Mouse (Mus musculus) natural killer cell, adult 2 months (primary cell): ENCODE results near the gene Pigx.
A peak's percentile ranks its signal among the peaks of the same experiment; 100 is the strongest.
"Not testable (repeated sequence)": the region's sequence is repeated elsewhere in the genome, so short reads cannot be mapped to it uniquely, and the experiment has no call there.

Source experiments
- DNase-seq, 2 experiments: peaks; one replicate each; pipeline ENCODE4 v3.0.0; 2022; ENCODE audit warnings: low spot score in 2 of 2

Pigx gene

DNA sequence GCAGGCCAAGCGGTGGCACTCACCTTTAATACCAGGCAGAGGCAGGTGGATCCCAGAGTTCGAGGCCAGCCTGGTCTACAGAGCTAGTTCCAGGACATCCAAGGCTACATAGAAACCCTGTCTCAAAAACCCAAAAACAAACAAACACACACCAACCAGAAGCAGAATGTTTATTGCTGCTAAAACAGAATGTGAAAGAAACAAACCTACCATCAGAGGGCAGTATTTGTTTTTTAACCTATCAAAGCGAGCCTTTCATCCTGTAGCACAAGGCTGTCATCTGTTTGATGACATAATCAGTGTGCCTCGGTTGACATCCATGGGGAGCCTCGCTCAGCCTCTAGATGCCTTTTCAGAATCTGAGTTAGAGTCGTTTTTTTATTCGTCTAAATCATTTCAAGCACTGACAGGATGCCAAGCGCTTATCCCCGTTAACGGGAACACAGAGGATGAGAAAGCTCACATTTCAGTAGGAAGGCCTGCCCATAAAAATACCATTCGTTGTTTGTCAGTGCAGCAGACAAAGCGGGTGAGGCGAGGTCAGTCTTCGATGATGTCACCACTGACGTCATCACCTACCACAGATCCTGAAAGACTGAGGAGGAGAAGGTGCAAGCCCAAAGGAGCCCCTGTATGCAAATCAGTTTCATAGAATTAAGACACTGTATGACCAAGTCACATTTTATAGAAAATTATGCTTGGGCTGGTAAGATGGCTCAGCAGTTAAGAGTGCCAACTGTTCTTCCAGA is 11.6 kb upstream of the Pigx start:
- DNase-seq = peak in 1 of 2 experiments; percentile 31

DNA sequence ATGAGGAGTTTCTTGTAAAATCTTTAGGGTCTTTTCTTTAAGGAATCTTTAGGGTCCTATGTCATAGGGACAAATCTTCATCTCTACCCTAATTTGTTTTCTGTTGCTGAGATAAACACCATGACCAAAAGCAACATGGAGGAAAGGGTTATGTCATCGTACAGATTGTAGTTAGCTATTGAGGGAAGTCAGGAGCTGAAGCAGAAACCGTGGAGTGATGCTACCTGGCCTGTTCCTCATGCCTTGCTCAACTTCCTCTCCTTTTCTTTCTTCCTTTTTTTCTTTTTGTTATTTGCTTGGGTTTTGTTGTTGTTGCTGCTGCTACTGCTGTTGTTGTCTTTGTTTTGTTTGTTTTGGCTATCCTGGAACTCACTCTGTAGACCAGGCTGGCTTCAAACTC is 9.0 kb upstream of the Pigx start:
- no peak for DNase-seq

DNA sequence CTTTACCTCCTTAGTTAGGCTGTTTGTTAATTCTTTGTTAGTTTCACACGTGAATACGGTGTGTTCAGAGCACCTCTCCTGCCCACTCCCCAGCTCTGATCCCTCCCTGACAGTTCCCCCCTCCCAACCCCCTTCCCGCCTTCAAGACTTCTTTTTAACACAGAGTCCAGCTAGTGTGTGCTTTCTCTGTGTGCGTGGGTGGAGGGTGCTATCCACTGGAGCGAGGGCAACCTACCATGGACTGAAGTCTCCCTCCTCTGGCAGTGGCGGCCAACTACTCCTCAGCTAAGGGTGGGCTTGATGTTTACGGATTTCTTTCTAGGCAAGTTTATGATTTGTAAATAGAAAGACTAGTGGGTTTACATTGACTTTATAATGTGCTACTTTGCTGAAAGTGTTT is 8.6 kb upstream of the Pigx start:
- DNase-seq = peak; percentile 57 to 59

DNA sequence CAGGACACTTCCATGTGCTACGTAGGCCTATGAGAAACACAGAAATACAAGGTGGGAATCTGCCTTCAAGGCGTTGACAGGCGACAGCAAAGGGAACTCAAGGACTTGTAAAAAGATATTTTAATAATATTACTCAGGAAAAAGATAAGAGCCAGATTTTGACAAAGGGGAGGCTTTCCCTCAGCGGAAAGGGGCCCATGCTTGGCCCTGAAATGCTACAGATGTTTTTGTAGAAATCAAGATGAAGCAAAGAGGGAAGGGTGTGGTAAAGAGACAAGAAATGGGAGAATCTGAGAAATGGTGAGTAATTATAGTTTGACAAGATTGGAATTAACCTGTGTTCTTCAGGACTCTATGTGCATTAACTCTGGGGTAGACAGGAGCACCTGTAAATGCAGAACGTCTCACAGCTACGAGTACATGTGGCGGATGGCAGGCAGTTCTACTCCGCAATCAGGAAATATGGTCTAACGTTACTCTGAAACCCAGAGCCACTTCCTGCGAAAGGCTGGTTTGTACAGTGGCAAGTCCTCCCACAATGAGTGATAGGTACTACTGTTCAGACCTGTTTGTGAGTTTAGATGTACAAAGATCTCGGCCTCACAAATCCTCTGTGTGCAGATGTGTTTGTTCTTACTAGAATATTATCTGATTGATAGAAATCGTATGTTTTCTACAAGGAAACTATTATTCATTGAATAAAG is 8.0 kb upstream of the Pigx start:
- DNase-seq = peak; percentile 56 to 74

DNA sequence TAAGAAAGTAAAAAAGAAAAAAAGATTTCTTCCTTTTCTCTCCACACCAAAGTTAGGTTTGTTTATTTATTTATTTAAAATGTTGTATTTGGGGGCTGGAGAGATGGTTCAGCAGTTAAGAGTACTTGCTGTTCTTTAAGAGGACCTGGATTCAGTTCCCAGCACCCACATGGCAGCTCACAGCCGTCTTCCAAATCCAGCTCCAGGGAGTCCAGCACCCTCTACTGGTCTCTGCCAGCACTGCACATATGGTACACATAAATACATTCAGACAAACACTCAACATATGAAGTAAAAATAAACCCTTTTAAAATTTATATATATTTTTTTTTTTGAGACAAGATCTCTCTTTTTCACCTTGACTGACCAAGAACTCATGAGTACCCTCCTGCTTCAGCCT is 6.2 kb upstream of the Pigx start:
- peak in 1 of 2 experiments; percentile 16 for DNase-seq

DNA sequence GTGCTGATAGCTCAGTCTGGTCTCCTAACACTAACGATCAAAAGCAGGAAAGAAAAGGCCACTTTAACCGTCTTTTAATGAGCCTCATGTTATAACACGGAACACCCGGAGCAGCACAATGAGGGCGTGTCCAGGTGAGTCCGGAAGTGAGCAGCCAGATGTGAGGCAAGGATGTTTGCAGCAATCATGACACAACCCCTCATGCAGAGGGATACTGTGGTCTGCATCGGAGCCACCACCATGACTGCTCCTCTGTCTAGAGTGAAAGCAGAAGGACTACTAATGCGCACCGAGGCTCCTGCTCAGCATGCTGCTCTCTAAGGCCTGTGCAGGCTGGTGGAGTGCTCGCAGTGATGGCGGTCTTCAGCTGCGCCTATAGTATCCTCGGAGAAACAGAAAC is 2.8 kb upstream of the Pigx start:
- no peak for DNase-seq

DNA sequence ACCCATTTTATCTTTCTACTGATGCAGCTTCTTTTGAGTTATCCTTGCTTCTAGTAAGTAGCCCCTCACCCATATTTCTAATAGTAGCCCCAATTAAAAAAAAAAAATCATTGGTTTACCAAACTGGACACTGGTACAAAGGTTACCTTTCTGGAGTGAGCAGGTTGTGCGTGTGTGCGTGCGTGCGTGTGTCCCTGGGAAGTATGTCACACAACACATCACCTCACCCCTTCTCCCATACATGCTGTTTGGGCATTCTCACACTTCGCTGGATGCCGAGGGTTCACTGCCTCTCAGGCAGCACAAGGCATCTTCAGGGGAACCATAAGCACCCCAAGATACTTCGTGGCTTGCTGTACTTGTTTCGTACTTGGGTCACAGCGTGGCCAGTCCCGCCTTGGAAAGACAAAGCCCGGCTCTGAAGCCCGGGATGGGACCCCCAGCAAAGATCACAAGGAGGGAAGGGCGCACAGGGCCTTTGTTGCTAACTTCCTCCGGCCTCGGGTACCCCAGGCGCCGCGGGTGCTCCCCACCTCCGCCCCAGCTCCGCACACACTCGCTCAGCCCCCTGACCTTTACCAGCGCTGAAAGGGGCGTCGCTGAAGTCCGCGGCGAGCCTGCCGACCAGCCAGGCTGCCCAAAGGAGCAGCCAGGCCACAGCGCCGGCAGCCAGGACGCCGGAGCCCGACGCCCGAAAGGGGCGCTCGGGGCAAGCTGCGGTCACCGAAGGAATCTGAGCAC is 473 bp downstream of the Pigx start:
- no peak for DNase-seq

DNA sequence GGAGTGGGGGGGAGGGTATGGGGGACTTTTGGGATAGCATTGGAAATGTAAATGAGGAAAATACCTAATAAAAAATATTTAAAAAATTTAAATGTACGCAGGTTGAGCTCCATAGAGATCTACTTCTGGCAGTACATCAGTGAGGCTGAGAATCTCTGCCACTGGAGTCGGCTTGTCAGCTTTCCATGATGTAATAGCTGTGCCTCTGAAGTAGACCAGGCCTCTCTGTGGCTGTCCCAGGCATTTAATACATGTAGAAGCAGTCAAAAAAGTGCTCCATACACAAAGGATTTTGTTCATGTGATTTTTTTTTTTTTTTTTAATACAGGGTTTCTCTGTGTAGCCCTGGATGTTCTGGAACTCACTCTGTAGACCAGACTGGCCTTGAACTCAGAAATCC is 1.8 kb downstream of the Pigx start:
- not testable (repeated sequence) for DNase-seq

DNA sequence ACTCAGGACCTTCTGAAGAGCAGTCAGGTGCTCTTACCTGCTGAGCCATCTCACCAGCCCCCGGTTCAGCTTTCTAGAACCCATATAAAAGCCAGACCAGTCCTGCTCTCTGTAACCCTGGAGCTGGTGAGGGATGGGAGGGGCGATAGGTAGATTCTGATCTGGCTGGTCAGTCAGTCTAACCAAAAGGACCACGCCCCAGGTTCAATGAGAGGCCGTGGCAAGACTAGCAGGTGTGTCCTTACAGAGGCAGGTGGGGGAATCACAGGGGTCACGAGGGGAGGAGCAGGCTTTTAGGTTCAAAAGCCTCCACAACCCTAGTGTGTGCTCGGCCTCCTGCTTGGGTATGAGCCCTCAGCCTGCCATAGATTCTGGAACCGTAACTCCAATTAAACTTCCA is 8.1 kb downstream of the Pigx start:
- no peak for DNase-seq

DNA sequence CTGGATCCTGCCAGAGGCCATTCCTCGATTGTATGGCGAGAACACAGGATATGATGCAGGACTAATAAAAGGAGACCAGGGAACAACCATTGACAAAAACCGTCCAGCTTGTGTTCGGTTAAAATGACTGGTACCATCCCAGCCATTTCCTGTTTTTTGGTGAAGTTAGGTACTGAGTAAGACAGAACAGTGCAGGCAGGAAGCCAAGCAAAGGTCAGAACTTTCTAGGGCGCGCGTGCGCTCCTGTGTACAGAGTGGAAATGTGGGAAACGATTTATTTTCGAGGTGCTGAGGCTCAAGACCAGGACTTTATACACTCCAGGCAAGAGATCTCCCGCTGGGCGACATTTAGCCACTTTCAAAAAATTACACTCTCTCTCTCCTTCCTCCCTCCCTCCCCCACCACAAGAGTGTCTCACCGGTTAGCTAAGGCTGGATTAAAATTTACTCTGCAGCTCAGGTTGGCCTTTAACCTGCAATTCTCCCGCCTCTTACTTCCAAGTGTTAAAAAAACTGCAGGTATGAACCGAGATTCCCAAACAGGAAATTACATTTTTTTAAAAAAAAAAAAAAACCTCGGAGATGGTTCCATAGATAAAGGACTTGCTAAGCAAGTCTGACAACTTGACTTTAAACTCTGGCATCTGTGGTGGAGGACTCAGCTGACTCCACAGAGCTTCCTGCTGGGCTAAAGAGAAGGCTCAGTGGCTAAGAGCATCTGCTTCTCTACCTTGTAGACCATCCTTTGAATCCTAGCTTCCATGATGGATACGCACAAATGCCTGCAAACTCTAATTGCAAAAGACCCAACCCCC is 11.7 kb downstream of the Pigx start:
- DNase-seq = peak; percentile 40 to 41

DNA sequence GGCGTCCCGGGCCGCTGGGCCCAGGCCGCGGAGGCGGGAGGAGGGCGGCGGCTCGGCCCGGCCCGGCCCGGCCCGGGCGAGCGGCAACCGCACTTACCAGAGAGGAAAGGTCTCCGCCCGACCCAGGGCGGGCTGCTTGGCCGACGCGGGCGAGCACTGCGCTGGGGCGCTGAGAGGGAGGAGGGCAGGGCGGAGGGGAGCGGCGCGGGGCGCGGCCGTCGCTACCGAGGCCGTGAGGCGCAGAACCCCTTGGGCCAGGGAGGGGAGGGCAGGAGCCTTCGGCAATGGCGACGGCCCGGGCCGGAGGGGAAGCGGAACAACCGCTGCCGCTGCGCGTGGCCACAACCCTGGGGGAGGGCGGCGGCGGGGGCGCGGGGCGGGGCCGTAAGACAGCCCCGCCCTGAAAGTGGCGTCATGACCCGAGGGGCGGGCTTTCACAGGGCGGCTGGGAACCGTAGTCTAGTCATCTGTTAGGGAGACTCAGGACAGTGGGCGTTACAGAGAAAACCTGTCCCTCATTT is 20.5 kb downstream of the Pigx start, which contains the start of gene Pak2:
Pak2 (minus strand) TSS at position 352 of the 521 bp plus-strand sequence.
- DNase-seq = peak; percentile 86 to 89

DNA sequence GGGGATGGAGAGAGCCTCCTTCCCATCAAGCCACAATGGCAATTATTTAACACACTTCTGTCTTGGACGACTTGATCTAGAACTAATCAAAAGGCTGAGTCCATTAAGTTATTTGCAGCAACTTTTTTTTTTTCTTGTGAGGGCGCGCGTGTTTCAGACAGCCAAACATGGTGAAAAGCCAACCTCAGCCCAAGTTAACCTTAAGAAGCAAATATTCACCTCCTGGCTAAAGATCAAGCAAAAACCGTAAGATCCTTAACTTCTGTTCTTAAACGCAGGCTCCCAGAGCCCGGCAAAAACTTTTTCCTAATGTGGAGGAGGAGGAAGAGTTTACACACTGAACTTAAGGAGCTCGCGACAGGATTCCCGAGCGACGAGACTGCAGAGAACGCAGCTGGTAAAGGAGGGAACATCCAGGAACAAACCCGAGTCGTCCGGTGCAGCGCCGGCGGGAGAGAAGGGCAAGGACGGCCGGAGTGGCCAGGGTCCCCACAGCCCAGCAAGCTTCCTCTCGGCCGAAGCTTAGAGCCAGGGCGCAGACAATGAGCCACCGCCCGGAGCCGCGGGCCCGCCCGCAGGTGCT is 21.0 kb downstream of the Pigx start:
- DNase-seq = peak in 1 of 2 experiments; percentile 14

DNA sequence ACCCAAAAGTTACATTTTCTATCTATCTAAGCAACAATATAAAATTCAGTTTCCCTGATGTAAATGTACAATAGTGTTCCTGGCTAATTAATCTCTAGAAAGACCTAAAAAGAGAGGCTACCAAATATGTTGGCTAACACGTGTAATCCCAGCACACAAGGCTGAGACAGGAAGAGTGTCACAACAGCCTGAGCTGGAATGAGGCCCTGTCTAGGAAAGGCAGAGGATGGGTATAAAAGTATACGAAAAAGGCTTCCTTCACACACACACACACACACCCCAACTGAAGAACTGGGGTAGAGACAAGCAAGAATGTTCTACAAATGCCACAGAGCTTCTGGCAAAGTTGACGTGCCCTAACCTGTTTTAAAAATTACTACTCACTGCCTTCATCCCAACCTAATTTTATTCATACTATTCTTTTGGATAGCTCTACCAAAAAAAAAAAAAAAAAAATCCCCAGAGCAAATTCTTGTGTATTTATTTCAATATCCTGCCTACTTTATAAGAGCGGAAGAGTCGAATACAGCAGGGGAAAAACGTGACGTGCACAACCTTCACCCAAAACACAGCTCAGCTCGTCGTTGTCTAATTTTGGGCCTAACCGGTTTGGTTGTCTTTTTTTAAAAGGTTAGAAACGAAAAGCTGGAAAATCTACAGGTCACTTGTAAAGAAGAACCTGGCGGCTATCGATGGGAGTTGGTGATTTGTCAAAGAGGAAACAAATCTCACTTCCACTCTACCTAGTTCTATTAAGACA is 21.7 kb downstream of the Pigx start:
- DNase-seq = no peak

DNA sequence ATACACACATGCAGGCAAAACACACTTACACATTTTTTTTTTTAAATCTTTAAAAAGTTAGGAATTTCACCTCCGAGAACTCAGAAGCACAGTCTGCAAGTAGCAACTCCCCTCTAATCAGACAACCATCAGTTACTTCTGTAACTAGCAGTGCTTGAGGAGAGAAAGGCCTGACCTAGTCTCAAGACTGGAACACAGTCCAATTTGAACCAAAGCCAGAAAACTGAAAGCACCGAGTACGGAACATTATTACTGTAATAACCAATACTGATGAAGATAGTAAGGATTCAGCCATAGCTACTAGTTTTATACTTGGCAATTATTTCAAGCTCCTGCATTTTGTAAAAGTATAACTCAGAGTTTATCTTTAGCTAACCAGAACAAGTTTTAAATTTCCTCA is 23.1 kb downstream of the Pigx start:
- DNase-seq = no peak

DNA sequence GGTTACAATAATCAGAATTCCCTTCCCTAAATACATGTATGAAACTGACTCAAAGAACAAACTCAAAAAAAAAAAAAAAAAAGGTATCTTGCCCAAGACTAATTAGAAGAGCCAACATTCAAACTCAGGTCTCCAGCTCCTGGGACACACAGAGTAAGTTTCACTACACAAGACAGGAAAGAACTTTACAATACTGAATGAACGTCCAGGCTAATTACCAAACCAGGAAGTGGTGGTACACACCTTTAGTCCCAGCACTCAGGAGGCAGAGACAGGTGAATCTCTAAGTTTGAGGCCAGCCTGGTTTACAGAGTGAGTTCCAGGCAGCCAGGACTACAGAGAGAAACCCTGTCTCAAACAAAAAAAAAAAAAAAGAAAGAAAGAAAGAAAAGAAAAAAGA is 23.8 kb downstream of the Pigx start:
- DNase-seq = no peak

DNA sequence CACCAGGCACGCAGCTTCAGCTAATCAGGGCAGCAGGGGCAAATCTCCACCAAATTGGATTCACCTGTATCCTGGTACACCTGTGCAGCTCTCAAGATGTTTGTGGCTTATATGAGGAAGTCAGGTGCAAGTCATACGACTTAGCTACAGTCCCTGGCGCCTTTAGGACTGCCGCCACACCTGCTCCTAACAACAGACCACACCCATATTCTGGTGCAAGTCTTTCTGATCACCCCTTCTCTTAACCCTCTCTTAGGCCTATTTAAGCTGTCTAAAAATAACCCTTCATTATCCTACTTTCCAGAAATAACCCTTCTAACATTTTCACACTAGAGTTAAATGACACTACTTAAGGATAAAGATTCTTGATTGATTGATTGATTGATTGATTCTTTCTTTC is 29.5 kb downstream of the Pigx start:
- not testable (repeated sequence) for DNase-seq

DNA sequence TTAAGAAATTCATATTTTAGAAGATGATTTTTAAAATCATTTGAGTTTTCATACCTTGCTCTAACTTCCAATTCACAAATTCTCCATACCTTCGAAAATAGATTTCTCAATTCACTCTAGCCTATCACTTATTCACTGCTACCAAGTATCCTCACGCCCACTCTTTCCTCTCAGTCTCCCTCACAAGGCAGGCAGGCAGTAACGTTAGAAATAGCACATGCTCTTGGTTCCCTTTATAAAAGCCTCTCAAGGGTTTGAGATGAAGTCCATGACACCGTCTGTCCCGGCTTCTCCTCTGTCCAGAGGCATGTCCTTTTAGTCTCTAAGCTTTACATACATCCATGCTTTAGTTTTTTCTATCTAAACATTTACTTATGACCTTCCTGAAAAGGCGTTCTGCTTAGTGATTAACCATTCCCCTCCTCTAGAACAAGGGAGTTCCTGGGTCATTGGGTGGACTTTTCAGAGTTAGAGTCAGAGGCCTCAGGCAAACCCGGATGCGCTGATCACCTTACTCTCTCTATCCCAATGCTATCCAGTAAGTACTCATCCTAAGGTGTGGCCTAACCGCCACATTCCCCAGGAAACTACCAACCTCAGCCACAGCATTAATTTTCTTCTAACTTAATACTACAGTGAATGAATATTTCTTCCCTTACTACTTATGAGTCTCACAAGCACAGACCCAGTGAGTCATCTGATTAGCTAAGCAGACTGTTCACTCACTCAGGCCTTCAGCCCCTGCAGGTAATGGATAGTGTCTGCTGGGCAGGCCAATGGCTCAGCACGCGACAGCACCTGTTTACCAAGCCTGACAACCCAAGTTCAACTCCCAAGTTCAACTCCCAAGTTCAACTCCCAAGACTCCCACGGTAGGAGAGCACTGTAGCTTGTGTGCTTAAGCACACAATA is 30.9 kb downstream of the Pigx start:
- DNase-seq = no peak

DNA sequence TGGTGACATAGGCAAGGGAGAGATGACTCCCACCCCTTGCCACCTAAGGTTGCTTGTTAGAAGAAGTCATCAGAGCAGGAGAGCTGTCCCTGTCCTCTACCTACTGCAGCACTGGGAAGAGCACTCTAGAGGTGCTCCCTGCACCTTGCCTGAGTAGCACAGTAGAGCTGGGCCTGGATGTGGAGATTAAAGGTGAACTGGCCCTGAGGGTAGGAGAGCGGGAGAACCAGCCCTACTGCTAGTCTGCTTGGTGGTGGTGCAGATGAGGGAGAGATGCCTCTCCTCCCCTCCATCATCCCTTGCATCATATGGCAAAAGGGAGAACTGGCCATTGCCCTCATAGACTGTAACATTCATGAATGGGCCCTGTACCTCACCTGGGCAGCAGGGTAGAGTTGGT is 32.6 kb downstream of the Pigx start:
- DNase-seq = no peak

DNA sequence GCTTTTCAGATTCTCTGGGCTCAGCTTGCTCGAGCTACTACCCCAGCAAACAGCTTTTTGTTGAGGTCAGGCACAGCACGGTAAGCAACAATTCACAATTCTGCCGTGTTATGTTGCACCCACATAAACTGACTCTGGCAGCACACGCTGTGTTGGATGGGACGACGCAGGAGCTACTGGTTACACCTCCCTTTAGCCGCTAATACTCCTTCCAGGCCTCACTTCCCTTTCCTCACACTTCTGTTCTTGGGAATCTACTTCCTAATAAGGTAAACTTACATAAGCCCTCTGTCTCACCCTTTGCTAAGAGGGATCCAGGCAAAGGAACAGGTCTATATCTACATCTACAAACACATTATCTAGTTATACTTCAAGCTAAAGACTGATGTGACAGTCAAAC is 35.6 kb downstream of the Pigx start:
- no peak for DNase-seq
